8 mouse cellular contexts compared by ENCODE assay signal in genomic region chrX:94624835-94625803, GRCm38 (mm10). TPM values are rescaled to one million over a fixed set of nuclear protein-coding genes. Genes with fewer than 3 reads are reported as not detected.
DNase-seq lines count a peak whose midpoint lies in the region; ATAC-seq and TF ChIP-seq lines count a peak whose summit lies in the region.

No protein-coding gene starts in this region.

- peak; percentile 83; the same call in 1 of the 2 replicates for ATAC-seq in embryonic facial prominence, embryonic 11.5 days (replicated peaks; ENCODE audit: insufficient number of reproducible peaks, low FRiP score, low TSS enrichment, low read depth)
- peak; percentile 55; the same call in 1 of the 2 replicates for ATAC-seq in heart, postnatal 0 days (ENCODE audit: insufficient read depth, low read depth)

- no peaks in the 10 kb centered on the region for H3K4me1 ChIP-seq in embryonic facial prominence, embryonic 11.5 days (ENCODE audit: control insufficient read depth, insufficient read depth, low read length)
- no peaks in the 10 kb centered on the region for H3K4me1 ChIP-seq in heart, postnatal 0 days (ENCODE audit: control insufficient read depth, insufficient read depth)

- no peaks in the 10 kb centered on the region for H3K36me3 ChIP-seq in embryonic facial prominence, embryonic 11.5 days (replicated peaks; ENCODE audit: control insufficient read depth, insufficient read depth, low read depth, low read length)
- no peaks in the 10 kb centered on the region for H3K36me3 ChIP-seq in heart, postnatal 0 days (replicated peaks; ENCODE audit: control insufficient read depth, insufficient read depth, low read length)

- no peak for TF ChIP-seq EP300 in heart, postnatal 0 days (IDR thresholded peaks at IDR 0.05; ENCODE audit: low read depth)

- peak; percentile 16 for DNase-seq in urinary bladder, postnatal 14 days (ENCODE audit: low spot score)
- no peak for DNase-seq in urinary bladder, adult 18-20 months (ENCODE audit: low spot score in 2 of 2)
- peak; percentile 67 for DNase-seq in embryonic facial prominence, embryonic 11.5 days (ENCODE audit: low spot score)
- peak; percentile 31 for DNase-seq in heart, postnatal 0 days (ENCODE audit: low spot score)
- DNase-seq in layer of hippocampus, adult 2 months (ENCODE audit: low spot score in 2 of 2) = peak; percentile 10 to 27
- DNase-seq in lung, postnatal 14 days = peak; percentile 23
- peak; percentile 48 to 56 for DNase-seq in right cerebral cortex, adult 2 months (ENCODE audit: low spot score in 2 of 2)
- no peak for DNase-seq in c-Kit-positive CD71-positive TER-119-positive erythroid progenitor cells, embryonic 14.5 days (ENCODE audit: low spot score)

- no peaks in the 10 kb centered on the region for H3K27me3 ChIP-seq in embryonic facial prominence, embryonic 11.5 days (ENCODE audit: control insufficient read depth, insufficient read depth, low read length)
- no peaks in the 10 kb centered on the region for H3K27me3 ChIP-seq in heart, postnatal 0 days (ENCODE audit: control insufficient read depth, insufficient read depth, low read length)

- no peak overlapping the region for H3K4me3 ChIP-seq in embryonic facial prominence, embryonic 11.5 days (ENCODE audit: low read depth, low read length)
- H3K4me3 ChIP-seq in heart, postnatal 0 days (ENCODE audit: low read depth, low read length) = no peak overlapping the region
- no peak overlapping the region for H3K4me3 ChIP-seq in layer of hippocampus, adult 2 months

- H3K9ac ChIP-seq in embryonic facial prominence, embryonic 11.5 days (replicated peaks; ENCODE audit: low read length) = no peak overlapping the region
- H3K9ac ChIP-seq in heart, postnatal 0 days (replicated peaks; ENCODE audit: low read depth, low read length) = no peak overlapping the region

- 26% methylated on average over 13 of the region's 13 CpGs for WGBS in embryonic facial prominence, embryonic 11.5 days
- WGBS in heart, postnatal 0 days = 31% methylated on average over 13 of the region's 13 CpGs

- H3K4me2 ChIP-seq in embryonic facial prominence, embryonic 11.5 days (ENCODE audit: low read depth, low read length) = no peak overlapping the region
- H3K4me2 ChIP-seq in heart, postnatal 0 days (ENCODE audit: low read depth, low read length) = peak overlapping the region; percentile 40; the same call in 1 of the 2 replicates

- H3K27ac ChIP-seq in embryonic facial prominence, embryonic 11.5 days (replicated peaks; ENCODE audit: low read depth, low read length) = no peak overlapping the region
- H3K27ac ChIP-seq in heart, postnatal 0 days (ENCODE audit: low read depth) = no peak overlapping the region
- no peak overlapping the region for H3K27ac ChIP-seq in layer of hippocampus, adult 2 months

- TF ChIP-seq CTCF in heart, postnatal 0 days (IDR thresholded peaks at IDR 0.05; ENCODE audit: low read depth) = peak; percentile 42
- peak; percentile 70 for TF ChIP-seq CTCF in layer of hippocampus, adult 2 months (conservative IDR thresholded peaks at IDR 0.05)

- no peaks in the 10 kb centered on the region for H3K9me3 ChIP-seq in embryonic facial prominence, embryonic 11.5 days (replicated peaks; ENCODE audit: control insufficient read depth, low read length)
- no peaks in the 10 kb centered on the region for H3K9me3 ChIP-seq in heart, postnatal 0 days (replicated peaks; ENCODE audit: control insufficient read depth, low read length)

RNA-seq across cellular contexts. Expression of gene Gspt2, which starts 10.8 kb away (rescaled TPM):
- polyA plus RNA-seq in embryonic facial prominence, embryonic 11.5 days (2014; fragmentation: Nextera tagmentation; extraction: Ambion mirVana) = 7.4 and 10.4 TPM in 2 replicates
- 0.27 and 3.4 TPM in 2 replicates for total RNA-seq in heart, postnatal 0 days (2014; rRNA removed; ENCODE audit: low replicate concordance)
- polyA plus RNA-seq in heart, postnatal 0 days (2015; fragmentation: Nextera tagmentation; extraction: Ambion mirVana) = 1.0 and 1.2 TPM in 2 replicates
- total RNA-seq in layer of hippocampus, adult 2 months (2021) = 10 to 100 TPM; 40.6 to 43.0 TPM

Comparison
In these comparisons a context has a peak if more than half of its experiments do, and no peak if none do; other contexts are left out.
1. DNase-seq: peak in urinary bladder, postnatal 14 days (single experiment), embryonic facial prominence, embryonic 11.5 days (single experiment), heart, postnatal 0 days (single experiment), layer of hippocampus, adult 2 months (2 of 2), lung, postnatal 14 days (single experiment) and right cerebral cortex, adult 2 months (2 of 2); none in urinary bladder, adult 18-20 months (0 of 2) and c-Kit-positive CD71-positive TER-119-positive erythroid progenitor cells, embryonic 14.5 days (single experiment).